Mouse (Mus musculus): ENCODE results near the gene Tas2r135. TPM values are rescaled to one million over a fixed set of nuclear protein-coding genes. Genes with fewer than 3 reads are reported as not detected.

Gene Tas2r135
- total RNA-seq, 2 experiments from 2014 or later: not detected

DNA sequence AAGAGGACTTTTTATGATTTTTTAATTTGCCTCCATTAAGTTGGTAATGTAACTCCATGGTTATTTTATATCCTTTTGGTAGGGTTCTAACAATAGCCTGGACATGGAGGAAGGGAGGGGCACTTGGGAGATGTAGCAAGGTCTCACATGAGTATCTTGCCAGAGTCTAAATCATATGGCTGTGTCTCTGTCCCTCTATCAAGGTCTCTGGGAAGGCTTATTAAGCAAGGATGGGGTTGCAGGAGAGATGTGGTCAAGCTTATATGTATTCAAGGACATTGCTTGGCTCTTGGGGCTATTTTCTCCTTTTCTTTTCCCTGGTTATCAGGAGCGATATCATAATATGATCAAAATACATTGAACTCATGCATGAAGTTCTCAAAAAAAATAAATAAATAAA lies 6.2 kb upstream of the Tas2r135 start:
- intact Hi-C loops (cut with DNase I): no loop called here
- no peak for DNase-seq (ENCODE audit: extremely low spot score in 1 of 2, low spot score in 2 of 2)

DNA sequence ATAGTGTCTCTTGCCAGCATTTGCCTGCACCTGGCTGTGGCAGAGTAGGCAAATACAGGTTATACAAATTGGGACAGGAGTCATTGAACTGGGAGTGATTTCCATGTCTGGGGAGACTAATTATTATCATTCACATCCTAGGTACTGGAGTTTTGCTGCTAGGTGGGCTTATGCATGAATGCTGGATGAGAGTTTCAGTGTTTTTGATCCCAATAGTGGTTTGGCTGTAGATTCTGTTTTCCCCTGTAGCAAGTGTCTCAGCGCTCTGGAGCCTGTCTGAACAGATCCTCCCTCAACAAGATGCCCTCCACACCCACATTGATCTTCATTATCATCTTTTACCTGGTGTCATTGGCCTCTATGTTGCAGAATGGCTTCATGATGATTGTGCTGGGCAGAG lies 5.3 kb upstream of the Tas2r135 start, which contains the start of gene Tas2r143:
Gene Tas2r143, plus strand, starts transcription at position 301 of the 400 bp plus-strand sequence.
- DNase-seq (ENCODE audit: extremely low spot score in 1 of 2, low spot score in 2 of 2): no peak

DNA sequence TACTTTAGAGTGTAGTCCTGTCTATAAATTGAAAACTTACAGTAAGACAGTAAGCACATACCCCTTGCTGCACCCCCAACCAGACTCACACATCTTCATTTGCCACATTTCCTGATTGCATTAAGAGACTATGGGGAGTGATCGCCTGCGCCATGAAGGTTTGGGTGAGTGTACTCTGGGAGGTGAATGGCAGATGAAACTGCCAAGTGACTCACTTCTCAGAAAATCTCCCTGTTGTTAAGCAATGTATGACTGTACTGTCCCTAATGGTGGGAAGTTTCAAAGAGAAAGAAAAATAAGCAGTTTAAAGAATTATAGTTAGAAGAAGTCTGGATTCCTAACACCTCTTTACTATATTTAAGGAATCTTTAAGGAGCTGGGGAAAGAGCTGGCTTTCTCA lies 14.2 kb downstream of the Tas2r135 start:
- DNase-seq (ENCODE audit: extremely low spot score in 1 of 2, low spot score in 2 of 2): no peak
- intact Hi-C loops (cut with DNase I): no loop called here

More for the DNA sequence above, 5.3 kb upstream of the Tas2r135 start, which contains the start of gene Tas2r143:
- intact Hi-C loops (cut with DNase I): no loop called here

DNA sequence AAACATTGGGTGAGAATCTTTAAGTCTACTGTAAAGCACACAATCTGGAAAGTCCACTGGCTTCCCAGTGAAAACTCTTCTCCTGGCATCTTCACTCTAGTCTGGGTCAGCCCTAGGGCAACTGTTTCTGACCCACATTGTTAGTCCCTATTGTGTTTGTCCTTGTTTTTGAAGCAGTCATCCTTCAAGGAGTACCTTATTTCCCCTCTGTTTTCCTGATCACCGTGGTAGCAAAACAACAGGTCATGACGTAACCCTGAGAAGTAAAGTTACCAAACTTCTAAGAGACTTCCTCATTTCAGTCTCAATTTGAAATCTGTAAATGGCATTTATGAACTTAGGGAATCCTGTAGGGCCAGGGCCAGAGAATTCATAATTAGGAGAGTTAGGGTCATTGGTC lies 16.2 kb downstream of the Tas2r135 start:
- intact Hi-C loops (cut with DNase I): no loop called here

DNA sequence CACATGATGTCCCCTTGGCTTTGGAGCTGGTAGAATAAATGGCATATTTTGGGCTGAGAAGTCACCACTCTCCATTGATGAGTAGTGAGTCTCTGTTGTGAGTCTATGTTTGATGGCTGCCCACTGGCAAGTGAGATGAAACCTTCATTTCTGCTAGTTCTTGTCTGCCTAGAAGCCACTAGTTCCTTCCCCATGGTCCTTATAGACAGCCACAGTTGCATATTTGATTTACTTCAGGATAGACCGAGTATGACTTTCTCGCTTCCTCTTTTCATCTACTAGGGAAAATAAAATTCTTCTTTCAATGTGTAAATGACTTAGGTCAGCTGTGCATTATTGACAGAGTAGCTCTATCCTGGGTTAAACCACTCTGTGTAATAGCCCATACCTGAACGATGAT lies 19.2 kb downstream of the Tas2r135 start:
- no peak for DNase-seq (ENCODE audit: extremely low spot score in 1 of 2, low spot score in 2 of 2)
- intact Hi-C loops (cut with DNase I): no loop called here

More for the DNA sequence above, 16.2 kb downstream of the Tas2r135 start:
- DNase-seq (ENCODE audit: extremely low spot score in 1 of 2, low spot score in 2 of 2): no peak

DNA sequence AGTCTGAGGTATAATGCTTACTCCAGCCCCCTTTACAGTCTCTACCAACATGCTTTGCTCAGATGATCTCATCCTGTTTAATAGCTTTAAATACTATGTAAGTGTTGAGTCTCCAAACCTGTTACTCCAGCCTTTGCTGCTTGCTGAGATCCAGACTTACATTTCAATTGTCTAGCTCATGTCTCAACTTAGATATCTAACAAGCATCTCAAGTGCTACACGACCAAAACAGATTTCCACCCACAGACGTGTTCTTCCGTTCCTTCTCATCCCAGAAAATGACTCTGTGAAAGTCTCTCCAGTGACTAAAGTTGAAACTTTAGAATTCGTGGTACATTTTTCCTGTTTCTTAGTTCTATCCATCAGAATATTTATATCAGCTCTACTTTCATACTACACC lies 21.1 kb downstream of the Tas2r135 start:
- DNase-seq (ENCODE audit: extremely low spot score in 1 of 2, low spot score in 2 of 2): no peak
- intact Hi-C loops (cut with DNase I): no loop called here

DNA sequence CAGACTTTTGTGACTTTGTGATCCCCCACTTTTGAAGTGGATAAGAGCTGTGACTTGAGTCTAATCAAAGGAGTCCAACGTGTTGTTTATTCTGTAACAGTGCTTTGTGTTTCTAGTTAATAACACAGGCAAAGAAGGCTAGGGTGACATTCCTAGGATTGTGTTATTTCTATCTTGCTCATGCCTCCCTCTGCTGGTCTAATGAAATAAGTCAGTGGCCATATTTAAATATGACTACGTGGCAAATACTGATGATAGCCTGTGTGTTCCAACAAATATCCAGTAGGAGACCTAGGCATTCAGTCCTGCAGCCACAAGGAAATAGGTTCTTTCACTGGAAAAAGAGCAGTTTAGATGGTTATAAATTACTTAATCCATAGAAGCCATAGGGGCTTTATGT lies 28.3 kb downstream of the Tas2r135 start:
- intact Hi-C loops (cut with DNase I): no loop called here
- DNase-seq (ENCODE audit: extremely low spot score in 1 of 2, low spot score in 2 of 2): no peak

DNA sequence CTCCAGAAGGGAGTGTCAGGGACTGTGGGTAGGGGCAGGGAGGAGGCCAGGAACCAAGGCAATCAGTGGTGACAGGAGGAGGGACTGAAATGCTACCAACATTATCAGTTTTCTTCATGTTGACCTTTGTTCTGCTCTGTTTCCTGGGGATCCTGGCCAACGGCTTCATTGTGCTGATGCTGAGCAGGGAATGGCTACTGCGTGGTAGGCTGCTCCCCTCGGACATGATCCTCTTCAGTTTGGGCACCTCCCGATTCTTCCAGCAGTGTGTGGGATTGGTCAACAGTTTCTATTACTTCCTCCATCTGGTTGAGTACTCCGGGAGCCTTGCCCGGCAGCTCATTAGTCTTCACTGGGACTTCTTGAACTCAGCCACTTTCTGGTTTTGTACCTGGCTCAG lies 29.2 kb downstream of the Tas2r135 start, which contains the start of gene Tas2r126:
Gene Tas2r126, plus strand, starts transcription at position 90 of the 400 bp plus-strand sequence.
- intact Hi-C loops (cut with DNase I): no loop called here

DNA sequence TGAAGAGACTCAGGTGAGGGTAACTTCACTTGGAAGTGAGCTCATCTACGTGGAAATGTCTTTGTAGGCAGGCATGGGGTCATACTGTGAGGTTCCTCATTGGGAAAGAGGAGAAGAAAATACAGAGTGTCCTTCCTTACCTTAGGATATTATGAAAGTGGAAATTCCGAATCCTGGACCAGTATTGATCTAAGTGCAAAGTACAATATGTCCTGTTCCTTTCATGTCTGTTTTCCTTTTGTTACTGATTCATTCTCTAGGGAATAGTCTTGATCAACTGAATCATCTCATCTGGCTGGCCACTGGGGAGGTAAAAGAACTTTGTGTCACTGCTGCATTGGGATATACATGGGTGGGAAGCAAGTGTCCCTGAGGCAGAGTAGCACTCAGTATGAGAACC lies 30.3 kb downstream of the Tas2r135 start:
- intact Hi-C loops (cut with DNase I): no loop called here
- no peak for DNase-seq (ENCODE audit: extremely low spot score in 1 of 2, low spot score in 2 of 2)

More for the DNA sequence above, 29.2 kb downstream of the Tas2r135 start, which contains the start of gene Tas2r126:
- DNase-seq (ENCODE audit: extremely low spot score in 1 of 2, low spot score in 2 of 2): no peak

DNA sequence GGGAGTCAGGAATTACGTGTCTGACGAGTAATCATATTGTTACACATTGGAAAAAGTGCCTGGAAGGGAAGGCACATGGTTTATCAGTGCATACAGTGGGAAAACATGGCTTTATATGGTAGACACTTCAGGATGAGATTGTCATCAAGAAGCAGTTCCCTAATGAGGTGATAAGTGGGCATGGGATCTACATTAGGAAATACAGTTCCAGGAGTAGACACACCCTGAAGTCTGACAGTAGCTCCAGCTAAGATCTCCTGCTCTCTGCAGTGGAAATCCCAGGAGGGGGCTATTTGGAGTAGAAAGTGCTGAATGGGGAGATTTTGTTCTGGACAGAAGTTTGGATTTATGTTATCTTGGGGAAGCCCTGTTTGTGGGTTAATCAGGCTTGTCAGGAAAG lies 36.2 kb downstream of the Tas2r135 start:
- no peak for DNase-seq (ENCODE audit: extremely low spot score in 1 of 2, low spot score in 2 of 2)
- intact Hi-C loops (cut with DNase I): no loop called here

DNA sequence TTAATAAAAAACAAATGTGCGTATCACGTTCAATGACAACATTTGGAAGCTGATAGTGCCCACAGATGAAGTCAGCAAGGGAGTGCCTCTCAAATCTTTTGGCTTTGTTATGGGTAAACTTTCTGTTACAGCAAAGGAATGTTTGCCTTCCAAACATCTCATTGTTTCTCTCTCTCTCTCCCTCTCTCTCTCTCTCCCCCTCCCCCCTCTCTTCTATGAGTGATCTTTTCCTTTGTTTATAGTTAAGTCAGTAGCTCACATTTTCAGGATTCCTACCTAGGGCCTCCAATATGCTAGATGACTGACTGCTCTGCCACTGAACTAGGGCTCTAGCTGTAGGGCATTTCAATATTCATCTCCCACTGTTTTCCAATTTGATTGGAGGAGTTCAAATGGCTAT lies 39.3 kb downstream of the Tas2r135 start:
- intact Hi-C loops (cut with DNase I): no loop called here
- DNase-seq (ENCODE audit: extremely low spot score in 1 of 2, low spot score in 2 of 2): no peak

DNA sequence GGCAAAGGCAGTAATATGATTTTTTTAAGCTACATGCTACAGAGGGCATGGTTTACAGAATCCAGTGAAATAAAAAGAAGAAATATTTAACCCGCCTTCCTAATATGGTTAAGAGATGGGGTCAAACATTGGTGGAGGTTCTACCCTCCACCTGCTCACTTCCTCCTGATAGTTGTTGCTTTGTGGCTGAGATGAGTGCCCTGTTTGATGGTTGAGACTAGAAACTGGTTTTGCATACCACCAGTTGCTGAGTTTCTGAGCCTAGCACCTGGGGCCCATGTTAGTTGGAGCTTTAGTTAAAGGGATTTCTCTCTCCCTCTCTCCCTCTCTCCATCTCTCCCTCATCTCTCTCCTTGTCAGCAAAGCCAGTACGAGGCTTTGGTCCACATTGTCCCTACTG lies 42.1 kb downstream of the Tas2r135 start:
- no peak for DNase-seq (ENCODE audit: extremely low spot score in 1 of 2, low spot score in 2 of 2)
- intact Hi-C loops (cut with DNase I): no loop called here

Other genes with a start within 250 kb of the Tas2r135 start
- gene Tas2r144, start 190.1 kb upstream of the Tas2r135 start, total RNA-seq (2021): not detected
- gene Gstk1, start 159.5 kb upstream of the Tas2r135 start, total RNA-seq (2021): 1 to 10 TPM; 5.1 to 7.1 TPM
- gene Tmem139, start 143.5 kb upstream of the Tas2r135 start, total RNA-seq (2021): not detected
- gene Casp2, start 140.4 kb upstream of the Tas2r135 start, total RNA-seq (2021): 10 to 100 TPM; 29.7 to 35.5 TPM
- gene Clcn1, start 118.7 kb upstream of the Tas2r135 start, total RNA-seq (2021): 1 to 10 TPM; 3.9 to 4.8 TPM
- 100 to 1,000 TPM; 123 to 133 TPM for gene Fam131b, start 80.8 kb upstream of the Tas2r135 start, total RNA-seq (2021)
- 10 to 100 TPM; 55.8 to 57.6 TPM for gene Zyx, start 55.8 kb upstream of the Tas2r135 start, total RNA-seq (2021)
- gene Epha1, start 32.2 kb upstream of the Tas2r135 start, total RNA-seq (2021): under 1 TPM; 0.22 to 0.26 TPM
- gene Tas2r143, start 5.2 kb upstream of the Tas2r135 start, total RNA-seq (2021): not detected
- not detected for gene Tas2r126, start 29.1 kb downstream of the Tas2r135 start, total RNA-seq (2021)
- gene Olfr458, start 59.8 kb downstream of the Tas2r135 start, total RNA-seq (2021): not detected
- not detected for gene Olfr457, start 70.9 kb downstream of the Tas2r135 start, total RNA-seq (2021)
- gene Olfr456, start 81.8 kb downstream of the Tas2r135 start, total RNA-seq (2021): not detected
- not detected for gene Olfr455, start 142.2 kb downstream of the Tas2r135 start, total RNA-seq (2021)
- gene Tcaf3, start 192.3 kb downstream of the Tas2r135 start, total RNA-seq (2021): not detected
- 1 to 10 TPM; 1.3 to 1.6 TPM for gene Tcaf2, start 239.8 kb downstream of the Tas2r135 start, total RNA-seq (2021)

Data from left cerebral cortex, postnatal 10 days (tissue).